Mouse (Mus musculus): Measurements from ENCODE around the gene Slc43a1.

DNA sequence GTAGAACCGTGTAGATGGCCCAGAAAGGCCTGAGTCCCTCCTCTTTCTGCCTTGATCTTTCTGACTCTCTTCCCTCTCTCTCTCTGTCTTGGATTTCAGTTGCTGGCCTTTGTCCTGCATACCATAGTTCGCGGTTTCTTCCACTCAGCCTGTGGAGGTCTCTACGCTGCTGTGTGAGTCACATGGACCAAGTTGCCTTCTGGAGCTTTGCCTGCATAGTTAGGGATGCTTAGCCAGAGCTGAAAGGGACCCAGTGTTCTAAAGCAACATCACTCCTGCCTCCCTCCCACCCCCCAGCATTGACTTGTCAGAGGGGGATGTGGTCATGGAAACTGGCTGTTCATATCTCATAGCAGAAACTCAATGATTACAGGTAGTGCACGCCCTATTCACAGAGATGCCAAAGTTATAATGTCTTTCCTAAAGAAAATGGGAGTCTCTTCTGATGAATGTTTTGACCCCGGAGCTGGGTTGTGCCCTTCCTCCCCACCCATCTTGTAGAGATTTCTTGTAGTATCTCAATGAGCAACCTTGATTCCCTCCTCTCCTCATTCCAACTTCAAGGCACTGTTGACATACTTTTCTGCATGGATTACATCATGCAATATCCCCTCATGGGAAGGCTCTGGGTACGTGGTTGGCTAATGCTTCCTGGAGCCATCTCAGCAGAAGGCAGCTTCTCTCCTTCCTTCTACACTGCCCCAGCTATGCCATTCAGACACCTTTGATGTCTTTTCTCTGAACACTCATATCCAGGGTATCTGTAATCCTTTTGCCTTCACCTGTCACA lies 21.5 kb downstream of the Slc43a1 start:
- TF ChIP-seq CTCF (IDR thresholded peaks at IDR 0.05; ENCODE audit: control insufficient read depth, insufficient read depth, low read length) = no peak
- no peak for TF ChIP-seq POLR2A (IDR thresholded peaks at IDR 0.05; ENCODE audit: borderline replicate concordance, control insufficient read depth, low read depth, low read length)
